Mouse (Mus musculus): ENCODE measurements around the gene Cyp2c68. TPM values are rescaled to one million over a fixed set of nuclear protein-coding genes. Genes with fewer than 3 reads are reported as not detected.
A peak's percentile ranks its signal among the peaks of the same experiment; 100 is the strongest.
"Not testable (repeated sequence)": the region's sequence is repeated elsewhere in the genome, so short reads cannot be mapped to it uniquely, and the experiment has no call there.

Cyp2c68 gene
- 99.5 and 101 TPM in 2 replicates for polyA plus RNA-seq (2015; fragmentation: Nextera tagmentation; extraction: Ambion mirVana)

GRCm38 (mm10) chr19:39740920-39741319 lies at the start of gene Cyp2c68:
Cyp2c68 (minus strand) TSS chr19:39741054.
- Histone ChIP-seq H3K4me3 (ENCODE audit: low read depth, low read length) (peak within 1 kb of the TSS; percentile 38), H3K4me1 (replicated peaks; ENCODE audit: control insufficient read depth, insufficient read depth, low read length) (no peaks in the 10 kb centered on the region), H3K27ac (ENCODE audit: low read depth, low read length) (no peak within 1 kb of the TSS; the same call in 1 of the 2 replicates), H3K9ac (ENCODE audit: low read depth, low read length) (no peak within 1 kb of the TSS), H3K9me3 (ENCODE audit: control insufficient read depth) (no peaks in the 10 kb centered on the region), H3K27me3 (replicated peaks; ENCODE audit: control insufficient read depth, insufficient read depth, low read length) (no peaks in the 10 kb centered on the region), H3K36me3 (ENCODE audit: control insufficient read depth, insufficient read depth) (no peaks in the 10 kb centered on the region), H3K4me2 (replicated peaks; ENCODE audit: low read depth) (peak within 1 kb of the TSS; percentile 56)
- 34% methylated on average over 2 of the region's 2 CpGs for WGBS
- ATAC-seq: peak; percentile 59
- TF ChIP-seq CTCF (IDR thresholded peaks at IDR 0.05; ENCODE audit: low read depth): no peak

GRCm38 (mm10) chr19:39785458-39785857 lies 44.6 kb upstream of the Cyp2c68 start:
- not testable (repeated sequence) for H3K4me1 ChIP-seq (replicated peaks; ENCODE audit: control insufficient read depth, insufficient read depth, low read length); ATAC-seq; H3K27ac ChIP-seq (ENCODE audit: low read depth, low read length); H3K4me2 ChIP-seq (replicated peaks; ENCODE audit: low read depth); H3K27me3 ChIP-seq (replicated peaks; ENCODE audit: control insufficient read depth, insufficient read depth, low read length); H3K9ac ChIP-seq (ENCODE audit: low read depth, low read length); H3K4me3 ChIP-seq (ENCODE audit: low read depth, low read length); H3K9me3 ChIP-seq (ENCODE audit: control insufficient read depth); H3K36me3 ChIP-seq (ENCODE audit: control insufficient read depth, insufficient read depth)
- peak; percentile 53 for TF ChIP-seq CTCF (IDR thresholded peaks at IDR 0.05; ENCODE audit: low read depth)
- 75% methylated on average over 2 of the region's 2 CpGs for WGBS

DNA sequence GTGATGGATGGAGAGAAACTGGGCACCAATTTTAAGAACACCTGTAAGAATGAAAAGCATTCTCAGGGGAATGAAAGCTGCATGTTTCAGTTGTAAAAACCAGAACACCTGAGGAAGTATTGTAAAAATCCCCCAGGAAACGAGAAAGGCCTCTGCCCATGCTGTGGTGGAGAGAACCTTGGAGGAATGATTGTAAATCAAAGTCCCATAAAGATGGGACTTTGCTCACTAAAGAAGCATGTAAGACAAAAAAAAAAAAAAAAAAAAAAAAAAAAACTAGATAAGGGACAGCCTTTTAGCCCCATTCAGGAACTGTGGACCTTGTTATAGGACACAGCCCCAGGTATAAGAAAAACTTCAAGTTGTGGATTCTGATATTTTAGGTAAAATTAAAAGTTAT lies 4.5 kb upstream of the Cyp2c68 start:
- Histone ChIP-seq H3K9me3 (ENCODE audit: control insufficient read depth) (no peaks in the 10 kb centered on the region), H3K36me3 (ENCODE audit: control insufficient read depth, insufficient read depth) (no peaks in the 10 kb centered on the region), H3K4me2 (replicated peaks; ENCODE audit: low read depth) (no peak overlapping the region), H3K9ac (ENCODE audit: low read depth, low read length) (no peak overlapping the region), H3K27ac (ENCODE audit: low read depth, low read length) (no peak overlapping the region), H3K4me3 (ENCODE audit: low read depth, low read length) (no peak overlapping the region), H3K4me1 (replicated peaks; ENCODE audit: control insufficient read depth, insufficient read depth, low read length) (no peaks in the 10 kb centered on the region), H3K27me3 (replicated peaks; ENCODE audit: control insufficient read depth, insufficient read depth, low read length) (no peaks in the 10 kb centered on the region)
- no peak for TF ChIP-seq CTCF (IDR thresholded peaks at IDR 0.05; ENCODE audit: low read depth)
- 27% methylated on average over 1 of the region's 1 CpGs for WGBS
- peak; percentile 94 for ATAC-seq

DNA sequence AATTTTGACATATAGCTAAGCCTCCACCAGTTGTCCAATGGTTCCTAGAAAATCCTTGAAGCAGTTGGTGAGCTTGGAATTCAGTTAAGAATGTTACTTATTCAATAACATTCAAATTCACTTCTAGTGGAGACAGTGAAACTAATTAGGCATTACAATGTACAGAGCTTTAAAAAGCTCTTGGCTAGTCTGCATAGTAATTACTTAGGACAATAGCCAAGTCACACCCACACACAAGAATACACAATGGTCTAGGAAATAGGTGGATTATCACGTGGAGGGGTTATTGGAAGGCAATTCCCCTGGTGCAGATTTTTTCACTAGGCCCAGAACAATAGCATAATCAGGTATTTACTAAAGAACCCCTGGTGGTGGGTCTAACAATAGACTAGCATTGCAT lies 3.5 kb upstream of the Cyp2c68 start:
- H3K4me3 ChIP-seq (ENCODE audit: low read depth, low read length); H3K4me2 ChIP-seq (replicated peaks; ENCODE audit: low read depth); ATAC-seq; H3K27ac ChIP-seq (ENCODE audit: low read depth, low read length); H3K9me3 ChIP-seq (ENCODE audit: control insufficient read depth); H3K4me1 ChIP-seq (replicated peaks; ENCODE audit: control insufficient read depth, insufficient read depth, low read length); H3K36me3 ChIP-seq (ENCODE audit: control insufficient read depth, insufficient read depth); H3K27me3 ChIP-seq (replicated peaks; ENCODE audit: control insufficient read depth, insufficient read depth, low read length); H3K9ac ChIP-seq (ENCODE audit: low read depth, low read length): not testable (repeated sequence)
- WGBS: 17% methylated on average over 1 of the region's 1 CpGs

DNA sequence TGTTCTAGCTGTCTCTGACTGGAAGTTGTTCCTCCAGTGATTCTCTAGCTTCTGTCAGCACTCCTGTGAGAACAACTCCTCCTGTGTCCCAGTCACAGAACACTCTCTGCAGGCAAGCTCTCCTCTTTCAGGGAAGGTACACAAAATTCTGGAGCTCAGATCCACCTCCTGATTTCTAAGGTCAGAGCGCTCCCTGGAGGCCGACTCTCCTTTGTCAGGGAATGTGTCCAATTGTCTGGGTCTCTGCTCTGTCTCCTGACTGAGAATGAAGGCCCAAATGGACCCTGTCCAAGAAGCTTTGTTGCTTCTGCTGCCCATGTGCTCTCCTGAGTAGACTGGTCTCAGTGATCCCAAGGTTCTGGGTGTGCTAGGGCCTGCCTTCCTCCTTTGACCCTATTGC lies 29.7 kb downstream of the Cyp2c68 start:
- 75% methylated on average over 2 of the region's 2 CpGs for WGBS
- H3K36me3 ChIP-seq (ENCODE audit: control insufficient read depth, insufficient read depth); H3K9ac ChIP-seq (ENCODE audit: low read depth, low read length); H3K4me1 ChIP-seq (replicated peaks; ENCODE audit: control insufficient read depth, insufficient read depth, low read length); ATAC-seq; H3K4me3 ChIP-seq (ENCODE audit: low read depth, low read length); H3K4me2 ChIP-seq (replicated peaks; ENCODE audit: low read depth); H3K9me3 ChIP-seq (ENCODE audit: control insufficient read depth); H3K27ac ChIP-seq (ENCODE audit: low read depth, low read length); H3K27me3 ChIP-seq (replicated peaks; ENCODE audit: control insufficient read depth, insufficient read depth, low read length): not testable (repeated sequence)

- H3K4me3 ChIP-seq (ENCODE audit: low read depth, low read length); H3K9ac ChIP-seq (ENCODE audit: low read depth, low read length); H3K4me2 ChIP-seq (replicated peaks; ENCODE audit: low read depth); H3K27me3 ChIP-seq (replicated peaks; ENCODE audit: control insufficient read depth, insufficient read depth, low read length); H3K36me3 ChIP-seq (ENCODE audit: control insufficient read depth, insufficient read depth); H3K4me1 ChIP-seq (replicated peaks; ENCODE audit: control insufficient read depth, insufficient read depth, low read length); H3K27ac ChIP-seq (ENCODE audit: low read depth, low read length); ATAC-seq; H3K9me3 ChIP-seq (ENCODE audit: control insufficient read depth): not testable (repeated sequence)
These were observed 75.2 kb downstream of the Cyp2c68 start for GRCm38 (mm10) chr19:39665650-39666049.

DNA sequence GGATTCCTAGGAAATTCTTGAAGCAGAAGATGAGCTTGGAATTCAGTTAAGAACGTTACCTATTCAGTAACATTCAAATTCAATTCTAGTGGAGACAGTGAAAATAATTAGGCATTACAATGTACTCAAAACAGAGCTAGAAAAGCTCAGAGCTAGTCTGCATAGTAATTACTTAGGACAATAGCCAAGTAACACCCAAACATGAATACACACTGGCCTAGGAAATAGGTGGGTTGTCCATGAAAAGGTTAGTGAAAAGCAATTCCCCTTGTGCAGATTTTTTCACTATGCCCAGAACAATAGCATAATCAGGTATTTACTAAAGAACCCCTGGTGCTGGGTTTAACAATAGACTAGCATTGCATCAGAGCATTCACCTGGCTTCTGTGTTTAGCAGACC lies 88.5 kb downstream of the Cyp2c68 start:
- 76% methylated on average over 1 of the region's 1 CpGs for WGBS
- Histone ChIP-seq H3K9me3 (ENCODE audit: control insufficient read depth) (no peaks in the 10 kb centered on the region), H3K4me3 (ENCODE audit: low read depth, low read length) (no peak overlapping the region), H3K27ac (ENCODE audit: low read depth, low read length) (no peak overlapping the region), H3K9ac (ENCODE audit: low read depth, low read length) (no peak overlapping the region), H3K27me3 (replicated peaks; ENCODE audit: control insufficient read depth, insufficient read depth, low read length) (no peaks in the 10 kb centered on the region), H3K4me1 (replicated peaks; ENCODE audit: control insufficient read depth, insufficient read depth, low read length) (no peaks in the 10 kb centered on the region), H3K36me3 (ENCODE audit: control insufficient read depth, insufficient read depth) (no peaks in the 10 kb centered on the region), H3K4me2 (replicated peaks; ENCODE audit: low read depth) (no peak overlapping the region)
- TF ChIP-seq CTCF (IDR thresholded peaks at IDR 0.05; ENCODE audit: low read depth): no peak
- no peak for ATAC-seq
